Mouse (Mus musculus) hindbrain, embryonic 11.5 days (tissue): ENCODE results near the gene Jak2. TPM values are rescaled to one million over a fixed set of nuclear protein-coding genes. Genes with fewer than 3 reads are reported as not detected.

ENCODE experiments used
- ATAC-seq: fragments of 200-750 bp; cut with Nextera tagmentation; 2 replicates; pipeline ENCODE4 v1.8.0; 2017; ENCODE audit warnings: mild to moderate bottlenecking, moderate TSS enrichment, moderate library complexity; ENCODE audit not compliant: low FRiP score
- DNase-seq: peaks from one replicate; pipeline ENCODE4 v3.0.0-alpha.2; 2015; ENCODE audit warnings: low spot score
- H3K27ac ChIP-seq: fragments of 300-500 bp; sonication (generic); 2 replicates; pipeline ENCODE4 v1.5.1; 2014; ENCODE audit warnings: mild to moderate bottlenecking, low read depth, low read length
- H3K27me3 ChIP-seq: fragments of 300-500 bp; sonication (generic); 2 replicates; pipeline ENCODE4 v1.6.1; 2014; ENCODE audit warnings: mild to moderate bottlenecking, low read length, moderate library complexity, mixed read lengths; ENCODE audit not compliant: control insufficient read depth, insufficient read depth
- H3K36me3 ChIP-seq: fragments of 300-500 bp; sonication (generic); 2 replicates; pipeline ENCODE4 v1.6.1; 2014; ENCODE audit warnings: mild to moderate bottlenecking, low read length, moderate library complexity, mixed read lengths; ENCODE audit not compliant: control insufficient read depth, insufficient read depth
- H3K4me1 ChIP-seq: fragments of 300-500 bp; sonication (generic); replicated peaks from 2 replicates; pipeline ENCODE4 v1.6.1; 2014; ENCODE audit warnings: low read length, mixed read lengths; ENCODE audit not compliant: control insufficient read depth, insufficient read depth
- H3K4me2 ChIP-seq: fragments of 300-500 bp; sonication (generic); replicated peaks from 2 replicates; pipeline ENCODE4 v1.6.1; 2014; ENCODE audit warnings: mild to moderate bottlenecking, low read depth, low read length
- H3K4me3 ChIP-seq: fragments of 300-500 bp; sonication (generic); 2 replicates; pipeline ENCODE4 v1.5.1; 2014; ENCODE audit warnings: low read depth, low read length
- H3K9ac ChIP-seq: fragments of 300-500 bp; sonication (generic); 2 replicates; pipeline ENCODE4 v1.6.1; 2014; ENCODE audit warnings: low read depth, low read length
- H3K9me3 ChIP-seq: fragments of 300-500 bp; sonication (generic); 2 replicates; pipeline ENCODE4 v1.6.1; 2016; ENCODE audit warnings: low read length; ENCODE audit not compliant: control insufficient read depth
- WGBS: fragments of 180-500 bp; shearing (Covaris S2); extraction: QIAGEN DNeasy Blood & Tissue Kit; methylation state at CpG from one replicate; pipeline ENCODE4 v1.1.7; 2014; 5-methylcytosine and 5-hydroxymethylcytosine counted together
- polyA plus RNA-seq: library from polyadenylated mRNA; unstranded; fragments of >200 nt; fragmentation: Nextera tagmentation; extraction: Ambion mirVana; gene quantifications from 2 replicates; pipeline ENCODE4 v1.2.1, GENCODE M21; 2014

Jak2 gene
- polyA plus RNA-seq, 1 experiment from 2014 or later: 12.4 TPM

DNA sequence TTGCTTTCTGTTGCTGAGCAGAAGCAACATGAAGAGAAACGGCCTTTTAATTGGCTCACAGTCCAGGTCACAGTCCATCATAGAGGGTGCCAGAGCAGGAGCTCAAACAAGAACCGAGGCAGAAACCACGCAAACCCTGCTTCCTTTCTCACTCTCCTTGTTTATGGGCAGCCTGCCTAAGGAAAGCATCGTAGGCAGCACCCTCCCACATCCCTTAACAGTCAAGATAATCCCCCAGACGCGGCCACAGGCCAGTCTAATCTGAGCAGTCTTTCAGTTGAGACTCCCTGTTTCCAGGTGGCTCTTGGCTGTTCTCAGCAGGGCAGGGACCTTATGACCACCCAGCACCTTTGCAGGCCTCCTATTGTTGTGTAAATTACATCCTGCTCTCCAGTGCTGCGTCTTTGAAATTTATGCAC, 33.8 kb downstream of the Jak2 start:
- Histone ChIP-seq H3K27me3 (no peaks in the 10 kb centered on the region), H3K36me3 (no peaks in the 10 kb centered on the region), H3K4me1 (no peaks in the 10 kb centered on the region), H3K9ac (no peak overlapping the region), H3K27ac (0 out of 2 replicates have a peak overlapping the region, but pooled peaks have one; percentile 47), H3K4me3 (no peak overlapping the region), H3K9me3 (no peaks in the 10 kb centered on the region), H3K4me2 (no peak overlapping the region)
- WGBS: 24% methylated on average over 7 of the region's 7 CpGs
- DNase-seq: peak; percentile 36
- no peak for ATAC-seq

DNA sequence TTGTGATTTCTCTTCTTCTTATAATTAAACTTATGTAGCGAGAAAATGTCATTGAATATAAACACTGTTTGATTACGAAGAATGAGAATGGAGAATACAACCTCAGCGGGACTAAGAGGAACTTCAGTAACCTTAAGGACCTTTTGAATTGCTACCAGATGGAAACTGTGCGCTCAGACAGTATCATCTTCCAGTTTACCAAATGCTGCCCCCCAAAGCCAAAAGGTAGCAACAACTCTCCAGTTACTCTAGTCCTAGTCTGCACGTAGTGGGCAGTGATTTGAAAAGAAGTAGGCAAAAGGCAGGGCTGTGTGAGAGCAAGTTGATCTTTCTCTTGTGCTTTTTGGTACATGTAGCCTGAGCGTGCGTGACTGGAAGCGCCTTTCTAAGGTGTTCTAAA, 36.2 kb downstream of the Jak2 start:
- Histone ChIP-seq H3K27ac (no peak overlapping the region), H3K4me2 (no peak overlapping the region), H3K4me3 (no peak overlapping the region), H3K4me1 (no peaks in the 10 kb centered on the region), H3K27me3 (no peaks in the 10 kb centered on the region), H3K36me3 (no peaks in the 10 kb centered on the region), H3K9me3 (no peaks in the 10 kb centered on the region), H3K9ac (no peak overlapping the region)
- no peak for ATAC-seq
- DNase-seq: no peak
- 68% methylated on average over 8 of the region's 8 CpGs for WGBS

GRCm38 (mm10) chr19:29291532-29291931, 39.9 kb downstream of the Jak2 start:
- ATAC-seq (no peak), DNase-seq (no peak)
- Histone ChIP-seq H3K36me3 (no peaks in the 10 kb centered on the region), H3K27me3 (no peaks in the 10 kb centered on the region), H3K4me3 (no peak overlapping the region), H3K27ac (no peak overlapping the region), H3K9ac (no peak overlapping the region), H3K4me1 (no peaks in the 10 kb centered on the region), H3K4me2 (no peak overlapping the region), H3K9me3 (no peaks in the 10 kb centered on the region)
- WGBS: 86% methylated on average over 14 of the region's 14 CpGs

DNA sequence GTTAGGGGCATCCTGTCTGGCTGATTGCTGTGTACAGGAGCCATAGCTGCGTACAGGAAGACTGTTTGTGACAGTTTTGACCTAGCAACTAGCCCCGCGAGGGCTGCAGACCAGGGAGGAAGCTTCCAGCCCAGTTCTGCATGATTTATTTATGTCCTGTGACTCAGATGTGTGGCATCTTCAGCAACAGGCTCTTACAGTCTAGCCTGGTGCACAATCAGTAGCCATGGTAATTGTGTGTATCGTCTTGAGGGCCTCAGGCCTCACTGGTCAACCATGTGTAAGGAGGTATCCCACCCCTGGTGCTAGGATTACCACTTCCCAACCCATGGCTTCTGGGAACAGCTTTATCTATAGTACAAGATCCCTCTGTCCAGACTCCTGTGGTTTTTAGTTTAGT, 40.9 kb downstream of the Jak2 start:
- no peaks in the 10 kb centered on the region for H3K36me3 ChIP-seq
- 79% methylated on average over 4 of the region's 4 CpGs for whole genome bisulfite sequencing
- no peaks in the 10 kb centered on the region for H3K27me3 ChIP-seq
- H3K4me3 ChIP-seq: no peak overlapping the region
- no peak overlapping the region for H3K4me2 ChIP-seq
- no peak for ATAC-seq
- no peak overlapping the region for H3K9ac ChIP-seq
- no peak for DNase-seq
- H3K9me3 ChIP-seq: no peaks in the 10 kb centered on the region
- no peak overlapping the region for H3K27ac ChIP-seq
- H3K4me1 ChIP-seq: no peaks in the 10 kb centered on the region

GRCm38 (mm10) chr19:29294756-29295155, 43.1 kb downstream of the Jak2 start:
- Histone ChIP-seq H3K4me1 (no peaks in the 10 kb centered on the region), H3K27me3 (no peaks in the 10 kb centered on the region), H3K9ac (no peak overlapping the region), H3K4me3 (no peak overlapping the region), H3K9me3 (no peaks in the 10 kb centered on the region), H3K4me2 (no peak overlapping the region), H3K27ac (no peak overlapping the region), H3K36me3 (no peaks in the 10 kb centered on the region)
- 61% methylated on average over 2 of the region's 2 CpGs for WGBS
- ATAC-seq (no peak), DNase-seq (no peak)

DNA sequence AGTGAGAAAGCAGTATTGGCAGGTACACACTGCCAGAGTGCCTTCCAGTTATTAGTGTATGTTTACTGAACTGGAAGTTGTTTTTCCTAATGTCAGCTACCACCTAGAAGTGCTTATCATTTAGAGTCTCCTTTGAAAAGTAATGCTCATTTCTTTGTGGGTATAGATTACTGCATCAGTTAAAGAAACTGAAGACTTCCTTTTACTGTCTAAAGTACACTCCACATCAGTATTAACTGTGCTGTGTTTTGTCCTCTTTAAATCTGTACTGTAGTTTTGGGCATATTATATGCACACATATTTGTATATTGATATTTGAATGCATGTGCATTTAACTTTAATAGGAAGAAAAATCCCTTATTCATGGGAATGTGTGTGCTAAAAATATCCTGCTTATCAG, 44.5 kb downstream of the Jak2 start:
- H3K4me3 ChIP-seq: no peak overlapping the region
- no peak for ATAC-seq
- no peak overlapping the region for H3K27ac ChIP-seq
- no peak for DNase-seq
- no peaks in the 10 kb centered on the region for H3K4me1 ChIP-seq
- no peak overlapping the region for H3K4me2 ChIP-seq
- no peak overlapping the region for H3K9ac ChIP-seq
- H3K27me3 ChIP-seq: no peaks in the 10 kb centered on the region
- no peaks in the 10 kb centered on the region for H3K36me3 ChIP-seq
- H3K9me3 ChIP-seq: no peaks in the 10 kb centered on the region

DNA sequence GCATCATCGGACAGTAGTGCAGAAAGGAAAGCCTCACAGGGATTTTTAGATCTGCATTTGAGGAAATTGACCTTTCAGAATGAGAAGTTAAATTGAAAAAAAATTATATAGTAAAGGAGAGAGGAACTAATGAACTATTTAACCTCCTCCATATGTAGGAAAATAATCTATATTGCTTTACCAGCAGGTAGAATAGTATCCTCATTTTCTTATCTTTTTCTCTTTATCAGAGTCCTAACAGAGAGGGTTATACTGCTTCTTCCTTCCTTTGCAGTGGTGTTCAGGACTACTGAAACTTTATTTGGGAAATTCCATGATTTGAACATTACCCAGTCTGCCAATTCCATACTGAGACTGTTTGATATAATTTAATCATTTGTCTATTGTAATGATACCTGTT, 45.7 kb downstream of the Jak2 start:
- no peak overlapping the region for H3K4me2 ChIP-seq
- ATAC-seq (no peak), DNase-seq (no peak)
- H3K27ac ChIP-seq: no peak overlapping the region
- no peaks in the 10 kb centered on the region for H3K9me3 ChIP-seq
- H3K36me3 ChIP-seq: no peaks in the 10 kb centered on the region
- no peak overlapping the region for H3K9ac ChIP-seq
- no peaks in the 10 kb centered on the region for H3K4me1 ChIP-seq
- no peaks in the 10 kb centered on the region for H3K27me3 ChIP-seq
- 98% methylated on average over 1 of the region's 1 CpGs for WGBS
- no peak overlapping the region for H3K4me3 ChIP-seq

GRCm38 (mm10) chr19:29300919-29301318, 49.3 kb downstream of the Jak2 start:
- no peaks in the 10 kb centered on the region for H3K4me1 ChIP-seq
- DNase-seq (no peak), ATAC-seq (no peak)
- H3K9ac ChIP-seq: no peak overlapping the region
- H3K9me3 ChIP-seq: no peaks in the 10 kb centered on the region
- no peaks in the 10 kb centered on the region for H3K36me3 ChIP-seq
- no peak overlapping the region for H3K4me2 ChIP-seq
- H3K27ac ChIP-seq: no peak overlapping the region
- H3K27me3 ChIP-seq: no peaks in the 10 kb centered on the region
- WGBS: 93% methylated on average over 13 of the region's 13 CpGs
- H3K4me3 ChIP-seq: no peak overlapping the region

DNA sequence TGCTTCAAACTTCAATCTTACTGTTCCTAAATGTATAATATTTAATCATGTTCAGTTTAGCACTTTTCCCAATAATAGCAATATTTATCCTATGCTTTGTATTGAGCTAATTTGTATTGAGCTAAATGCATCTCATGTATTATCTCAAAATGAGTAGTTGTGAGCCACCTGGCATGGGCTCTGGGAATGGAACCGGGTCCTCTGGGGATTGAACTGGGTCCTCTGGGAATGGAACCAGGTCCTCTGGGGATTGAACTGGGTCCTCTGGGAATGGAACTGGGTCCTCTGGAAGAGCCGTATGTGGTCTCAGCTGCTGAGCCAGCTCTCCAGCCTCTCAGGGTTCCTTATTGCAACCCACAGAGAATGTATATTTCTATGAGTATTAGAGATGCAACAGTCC, 50.5 kb downstream of the Jak2 start:
- Histone ChIP-seq H3K27ac (no peak overlapping the region), H3K27me3 (no peaks in the 10 kb centered on the region), H3K9ac (no peak overlapping the region), H3K36me3 (no peaks in the 10 kb centered on the region), H3K4me1 (no peaks in the 10 kb centered on the region), H3K4me2 (no peak overlapping the region), H3K4me3 (no peak overlapping the region), H3K9me3 (no peaks in the 10 kb centered on the region)
- ATAC-seq (no peak), DNase-seq (no peak)
- WGBS: 89% methylated on average over 2 of the region's 2 CpGs
